Mouse (Mus musculus): ENCODE measurements around the gene Ngb. TPM values are rescaled to one million over a fixed set of nuclear protein-coding genes. Genes with fewer than 3 reads are reported as not detected.
A peak's percentile ranks its signal among the peaks of the same experiment; 100 is the strongest.

The Ngb gene
- polyA plus RNA-seq, 1 experiment from 2014 or later = 0.57 TPM

- no peak overlapping the region for H3K9ac ChIP-seq
- H3K36me3 ChIP-seq (replicated peaks) = peaks cover 37% of the 10 kb centered on the region
- no peak for ATAC-seq (ENCODE audit: low FRiP score)
- no peak overlapping the region for H3K4me3 ChIP-seq (replicated peaks)
- no peak overlapping the region for H3K4me2 ChIP-seq
- H3K4me1 ChIP-seq = no peaks in the 10 kb centered on the region
- H3K27me3 ChIP-seq = no peaks in the 10 kb centered on the region
- H3K9me3 ChIP-seq = no peaks in the 10 kb centered on the region
- WGBS = 65% methylated on average over 3 of the region's 3 CpGs
- peak overlapping the region; percentile 56; the same call in 1 of the 2 replicates for H3K27ac ChIP-seq
Observed at GRCm38 (mm10) chr12:87131619-87132018, 29.3 kb upstream of the Ngb start.

- Histone ChIP-seq H3K27ac (peak overlapping the region; percentile 56; the same call in 1 of the 2 replicates), H3K4me1 (no peaks in the 10 kb centered on the region), H3K4me2 (no peak overlapping the region), H3K9me3 (no peaks in the 10 kb centered on the region), H3K9ac (no peak overlapping the region), H3K36me3 (replicated peaks) (peaks cover 37% of the 10 kb centered on the region), H3K4me3 (replicated peaks) (no peak overlapping the region), H3K27me3 (no peaks in the 10 kb centered on the region)
- ATAC-seq (ENCODE audit: low FRiP score) = no peak
- 77% methylated on average over 2 of the region's 2 CpGs for WGBS
Observed at GRCm38 (mm10) chr12:87131181-87131580, 28.8 kb upstream of the Ngb start.

DNA sequence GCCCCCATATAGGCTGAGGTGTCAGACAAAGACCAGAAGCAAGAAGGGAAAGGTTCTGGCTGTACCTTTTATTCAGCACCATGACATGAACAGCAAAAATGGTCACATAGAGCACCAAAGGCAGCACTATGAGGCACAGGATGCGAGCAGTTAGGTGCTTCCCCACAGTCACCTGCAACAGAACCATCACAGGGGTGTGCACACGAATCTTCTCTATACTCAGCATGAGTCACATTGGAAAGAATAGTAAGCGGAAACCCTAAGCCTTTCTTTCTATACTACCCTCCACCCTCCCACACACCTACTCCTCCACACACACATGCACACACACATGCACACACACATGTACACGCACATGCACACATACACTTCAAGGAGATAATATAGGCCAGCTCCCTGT lies 27.9 kb upstream of the Ngb start:
- 94% methylated on average over 4 of the region's 4 CpGs for WGBS
- no peaks in the 10 kb centered on the region for H3K4me1 ChIP-seq
- no peak overlapping the region for H3K9ac ChIP-seq
- no peak for ATAC-seq (ENCODE audit: low FRiP score)
- peaks cover 33% of the 10 kb centered on the region for H3K36me3 ChIP-seq (replicated peaks)
- no peak overlapping the region for H3K4me3 ChIP-seq (replicated peaks)
- H3K9me3 ChIP-seq = no peaks in the 10 kb centered on the region
- no peak overlapping the region for H3K4me2 ChIP-seq
- H3K27ac ChIP-seq = no peak overlapping the region
- H3K27me3 ChIP-seq = no peaks in the 10 kb centered on the region

- no peak overlapping the region for H3K9ac ChIP-seq
- no peak overlapping the region for H3K27ac ChIP-seq
- H3K36me3 ChIP-seq (replicated peaks) = peaks cover 36% of the 10 kb centered on the region
- ATAC-seq (ENCODE audit: low FRiP score) = no peak
- no peaks in the 10 kb centered on the region for H3K4me1 ChIP-seq
- H3K9me3 ChIP-seq = no peaks in the 10 kb centered on the region
- H3K4me2 ChIP-seq = no peak overlapping the region
- WGBS = 55% methylated on average over 4 of the region's 4 CpGs
- no peak overlapping the region for H3K4me3 ChIP-seq (replicated peaks)
- no peaks in the 10 kb centered on the region for H3K27me3 ChIP-seq
Observed at GRCm38 (mm10) chr12:87127256-87127655, 24.9 kb upstream of the Ngb start.

DNA sequence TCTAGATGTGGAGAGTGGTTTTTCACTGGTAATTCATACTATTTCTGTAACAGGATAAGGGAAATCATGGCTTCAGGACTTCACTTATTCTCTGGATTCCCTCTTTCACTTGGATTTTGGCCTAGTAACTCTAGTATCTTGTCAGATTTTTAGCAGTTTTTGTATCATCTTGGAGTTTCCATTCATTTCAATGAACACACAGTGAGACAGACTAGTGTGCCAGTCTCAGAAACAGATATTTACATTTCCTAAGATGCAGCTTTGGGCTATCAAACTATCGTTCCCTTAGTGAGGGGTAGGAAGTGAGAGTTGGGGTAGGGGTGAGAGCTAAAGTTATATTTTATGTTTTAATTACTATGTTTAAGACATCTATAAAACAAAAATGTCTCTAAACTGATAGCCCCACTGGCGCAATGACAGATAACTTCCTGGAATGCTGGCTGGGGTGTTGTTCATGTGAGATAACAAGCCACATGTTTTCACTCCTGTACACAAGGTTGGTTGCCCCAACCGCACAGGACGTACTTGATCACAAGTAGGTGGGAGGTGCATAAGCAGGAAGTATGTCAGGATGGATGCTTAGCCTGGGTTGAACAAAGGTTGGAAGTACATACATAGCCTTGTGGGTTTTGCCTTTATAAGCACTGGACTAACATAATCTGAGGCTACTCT lies 19.7 kb upstream of the Ngb start:
- no peak overlapping the region for H3K9ac ChIP-seq
- H3K27me3 ChIP-seq = no peaks in the 10 kb centered on the region
- H3K4me2 ChIP-seq = no peak overlapping the region
- no peaks in the 10 kb centered on the region for H3K4me1 ChIP-seq
- no peaks in the 10 kb centered on the region for H3K9me3 ChIP-seq
- WGBS = 94% methylated on average over 4 of the region's 4 CpGs
- ATAC-seq (ENCODE audit: low FRiP score) = no peak
- H3K36me3 ChIP-seq (replicated peaks) = peaks cover 24% of the 10 kb centered on the region
- no peak overlapping the region for H3K4me3 ChIP-seq (replicated peaks)
- H3K27ac ChIP-seq = no peak overlapping the region

DNA sequence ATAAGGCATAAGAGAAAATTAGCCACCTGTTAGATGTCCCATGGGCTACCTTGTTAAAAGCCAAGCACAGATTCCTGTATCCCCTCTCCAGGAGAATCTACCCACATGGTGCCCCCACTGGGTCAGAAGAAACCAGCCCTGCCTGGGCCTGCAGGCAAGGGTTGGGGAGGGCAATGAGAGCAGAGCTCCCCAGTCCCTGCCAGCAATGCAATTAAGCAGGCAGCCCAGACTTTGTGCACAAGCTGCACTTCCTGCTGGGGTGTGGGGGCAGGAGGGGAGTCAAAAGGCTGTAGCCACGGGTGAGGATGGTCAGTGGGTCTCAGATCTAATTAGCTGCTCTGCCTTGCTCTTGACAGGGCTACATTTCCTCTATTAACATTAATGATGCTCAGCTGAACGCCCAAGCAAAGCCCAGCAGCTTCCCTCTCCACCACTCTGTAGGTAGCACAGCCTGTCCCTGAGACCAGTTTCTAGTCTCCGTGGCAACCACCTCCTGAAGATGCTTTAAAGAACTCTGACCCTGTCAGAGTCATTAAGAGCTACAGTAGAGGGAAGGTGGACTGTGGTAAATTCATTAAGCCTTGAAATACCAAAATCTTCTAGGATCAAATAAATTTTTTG lies 5.1 kb upstream of the Ngb start:
- Histone ChIP-seq H3K9me3 (no peaks in the 10 kb centered on the region), H3K4me3 (replicated peaks) (no peak overlapping the region), H3K4me2 (no peak overlapping the region), H3K27ac (no peak overlapping the region), H3K4me1 (peaks cover 6% of the 10 kb centered on the region), H3K36me3 (replicated peaks) (peaks cover 19% of the 10 kb centered on the region), H3K9ac (no peak overlapping the region), H3K27me3 (peaks cover 7% of the 10 kb centered on the region)
- no peak for ATAC-seq (ENCODE audit: low FRiP score)
- 25% methylated on average over 3 of the region's 3 CpGs for WGBS

DNA sequence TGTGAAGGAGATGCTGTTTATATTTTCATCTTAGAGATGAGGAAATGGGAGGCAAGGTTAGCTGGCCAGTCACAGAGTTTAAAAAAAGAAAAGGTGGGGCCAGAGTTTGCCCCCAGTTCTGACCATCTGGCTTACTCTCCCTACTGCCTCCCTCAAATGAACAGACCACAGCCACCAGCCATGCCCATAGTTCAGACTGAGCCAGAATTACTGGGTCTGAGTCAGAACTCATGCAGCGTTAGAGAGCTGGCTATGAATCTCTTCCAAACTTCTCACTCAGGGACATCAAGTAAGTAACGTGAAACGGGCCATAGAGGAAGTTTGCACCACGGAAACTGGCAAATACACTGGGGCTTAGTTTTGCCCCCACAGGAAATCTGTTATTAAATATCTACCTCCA lies 2.5 kb upstream of the Ngb start:
- ATAC-seq (ENCODE audit: low FRiP score) = no peak
- Histone ChIP-seq H3K9ac (no peak overlapping the region), H3K4me3 (replicated peaks) (no peak overlapping the region), H3K27ac (no peak overlapping the region), H3K9me3 (no peaks in the 10 kb centered on the region), H3K4me1 (peaks cover 16% of the 10 kb centered on the region), H3K4me2 (no peak overlapping the region), H3K36me3 (replicated peaks) (peaks cover 3% of the 10 kb centered on the region; the same call in 1 of the 2 replicates), H3K27me3 (peaks cover 34% of the 10 kb centered on the region)
- 90% methylated on average over 4 of the region's 4 CpGs for WGBS

- H3K4me3 ChIP-seq (replicated peaks) = no peak overlapping the region
- H3K27me3 ChIP-seq = peaks cover 35% of the 10 kb centered on the region
- H3K9ac ChIP-seq = no peak overlapping the region
- no peak overlapping the region for H3K4me2 ChIP-seq
- H3K4me1 ChIP-seq = peaks cover 16% of the 10 kb centered on the region
- no peak overlapping the region for H3K27ac ChIP-seq
- no peaks in the 10 kb centered on the region for H3K36me3 ChIP-seq (replicated peaks)
- no peaks in the 10 kb centered on the region for H3K9me3 ChIP-seq
- WGBS = 91% methylated on average over 4 of the region's 4 CpGs
- no peak for ATAC-seq (ENCODE audit: low FRiP score)
Observed at GRCm38 (mm10) chr12:87103471-87103870, 1.1 kb upstream of the Ngb start.

- Histone ChIP-seq H3K9ac (no peak overlapping the region), H3K27me3 (peaks cover 35% of the 10 kb centered on the region), H3K36me3 (replicated peaks) (no peaks in the 10 kb centered on the region), H3K4me2 (no peak overlapping the region), H3K9me3 (no peaks in the 10 kb centered on the region), H3K27ac (no peak overlapping the region), H3K4me3 (replicated peaks) (no peak overlapping the region), H3K4me1 (peaks cover 10% of the 10 kb centered on the region)
- WGBS = 73% methylated on average over 4 of the region's 4 CpGs
- no peak for ATAC-seq (ENCODE audit: low FRiP score)
Observed at GRCm38 (mm10) chr12:87100331-87100730, 2.0 kb downstream of the Ngb start.

DNA sequence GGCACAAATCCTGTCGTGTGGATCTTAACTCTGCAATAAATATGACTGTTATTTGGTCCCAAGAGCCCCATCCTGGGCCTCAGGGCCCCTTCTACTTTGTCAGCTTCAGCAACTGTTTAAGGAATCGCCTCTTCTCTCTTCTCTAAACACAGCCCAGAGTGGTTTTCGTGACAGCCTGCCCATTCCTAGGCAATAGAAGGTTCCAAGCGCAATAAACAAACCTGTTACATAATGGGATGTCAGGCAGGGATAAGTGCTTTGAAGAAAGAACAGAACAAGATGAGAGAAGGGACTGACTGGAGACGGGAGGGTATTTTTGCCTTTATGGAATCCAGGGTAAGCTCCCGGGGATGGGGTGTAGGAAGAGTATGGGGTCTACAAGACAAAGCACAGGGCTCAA lies 8.7 kb downstream of the Ngb start:
- H3K27ac ChIP-seq = no peak overlapping the region
- no peak for ATAC-seq (ENCODE audit: low FRiP score)
- no peaks in the 10 kb centered on the region for H3K36me3 ChIP-seq (replicated peaks)
- no peaks in the 10 kb centered on the region for H3K9me3 ChIP-seq
- H3K27me3 ChIP-seq = no peaks in the 10 kb centered on the region; the same call in 1 of the 2 replicates
- H3K4me1 ChIP-seq = no peaks in the 10 kb centered on the region
- no peak overlapping the region for H3K4me2 ChIP-seq
- WGBS = 79% methylated on average over 6 of the region's 6 CpGs
- no peak overlapping the region for H3K4me3 ChIP-seq (replicated peaks)
- no peak overlapping the region for H3K9ac ChIP-seq

- H3K27ac ChIP-seq = no peak overlapping the region
- no peak for ATAC-seq (ENCODE audit: low FRiP score)
- WGBS = 77% methylated on average over 4 of the region's 4 CpGs
- H3K4me1 ChIP-seq = no peaks in the 10 kb centered on the region
- no peaks in the 10 kb centered on the region; the same call in 1 of the 2 replicates for H3K27me3 ChIP-seq
- no peaks in the 10 kb centered on the region for H3K36me3 ChIP-seq (replicated peaks)
- no peak overlapping the region for H3K4me2 ChIP-seq
- no peak overlapping the region for H3K9ac ChIP-seq
- H3K4me3 ChIP-seq (replicated peaks) = no peak overlapping the region
- H3K9me3 ChIP-seq = no peaks in the 10 kb centered on the region
Observed at GRCm38 (mm10) chr12:87093249-87093648, 9.1 kb downstream of the Ngb start.

DNA sequence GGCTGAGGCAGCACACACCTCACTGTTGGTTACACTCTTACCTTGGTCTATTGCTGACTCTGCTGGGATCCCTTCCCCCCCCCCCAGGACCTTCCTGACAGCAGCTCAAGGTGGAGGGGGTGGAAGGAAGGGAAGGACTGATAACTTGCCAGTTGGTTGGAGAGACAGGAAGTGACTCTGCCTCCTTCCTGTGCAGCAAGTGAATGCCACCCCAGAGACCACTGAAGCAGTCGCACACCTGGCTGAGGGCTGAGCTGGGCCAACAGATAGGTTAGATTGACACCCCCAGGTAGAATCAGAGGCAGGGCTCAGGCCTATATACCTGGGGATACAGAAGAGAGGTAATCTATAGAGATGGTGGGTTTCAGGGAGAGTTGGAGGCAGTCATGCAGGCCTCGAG lies 10.4 kb downstream of the Ngb start:
- no peaks in the 10 kb centered on the region for H3K27me3 ChIP-seq

DNA sequence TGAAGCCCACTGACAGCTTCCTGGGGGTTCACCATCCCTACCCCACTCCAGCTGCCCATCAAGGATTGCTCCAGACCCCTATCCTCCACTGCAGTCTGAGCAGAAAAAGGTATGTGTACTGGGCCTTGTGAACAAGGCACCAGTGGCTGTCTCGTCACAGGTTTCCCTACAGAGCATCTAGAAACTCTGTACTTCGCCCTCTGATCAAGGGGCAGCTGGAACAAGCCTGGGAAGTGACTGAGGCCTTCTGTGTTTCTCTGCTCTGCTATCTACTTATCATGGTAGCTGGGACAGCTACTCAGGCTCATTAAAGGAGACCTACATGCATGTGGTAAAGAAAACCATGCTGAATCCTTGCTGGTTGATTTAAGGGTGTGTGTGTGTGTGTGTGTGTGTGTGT lies 12.6 kb downstream of the Ngb start:
- 67% methylated on average over 2 of the region's 2 CpGs for WGBS
- H3K9ac ChIP-seq = no peak overlapping the region
- ATAC-seq (ENCODE audit: low FRiP score) = no peak
- no peaks in the 10 kb centered on the region for H3K36me3 ChIP-seq (replicated peaks)
- no peak overlapping the region for H3K27ac ChIP-seq
- no peaks in the 10 kb centered on the region for H3K27me3 ChIP-seq
- no peaks in the 10 kb centered on the region; the same call in 1 of the 2 replicates for H3K4me1 ChIP-seq
- no peaks in the 10 kb centered on the region for H3K9me3 ChIP-seq
- no peak overlapping the region for H3K4me2 ChIP-seq
- H3K4me3 ChIP-seq (replicated peaks) = no peak overlapping the region

More for the DNA sequence above, 10.4 kb downstream of the Ngb start:
- H3K4me3 ChIP-seq (replicated peaks) = no peak overlapping the region
- H3K9ac ChIP-seq = no peak overlapping the region
- ATAC-seq (ENCODE audit: low FRiP score) = no peak
- H3K4me2 ChIP-seq = no peak overlapping the region
- H3K36me3 ChIP-seq (replicated peaks) = no peaks in the 10 kb centered on the region
- no peaks in the 10 kb centered on the region; the same call in 1 of the 2 replicates for H3K4me1 ChIP-seq
- H3K27ac ChIP-seq = no peak overlapping the region
- no peaks in the 10 kb centered on the region for H3K9me3 ChIP-seq
- 93% methylated on average over 2 of the region's 2 CpGs for WGBS

All from forebrain, embryonic 12.5 days (tissue).